Mouse (Mus musculus) lung, adult 2 months (tissue): Measurements from ENCODE around the gene Klc2.

Source experiments
- CTCF ChIP-seq: fragments of 200-500 bp; IDR thresholded peaks from 2 replicates; pipeline ENCODE4 v1.5.1; 2011; ENCODE audit warnings: mild to moderate bottlenecking, low read length, control low read depth; ENCODE audit not compliant: insufficient read depth
- POLR2A ChIP-seq: fragments of 200-500 bp; IDR thresholded peaks from 2 replicates; pipeline ENCODE4 v1.6.1; 2011; ENCODE audit warnings: low read depth, mild to moderate bottlenecking, control low read depth, low read length, borderline replicate concordance; ENCODE audit errors: extremely low read depth

DNA sequence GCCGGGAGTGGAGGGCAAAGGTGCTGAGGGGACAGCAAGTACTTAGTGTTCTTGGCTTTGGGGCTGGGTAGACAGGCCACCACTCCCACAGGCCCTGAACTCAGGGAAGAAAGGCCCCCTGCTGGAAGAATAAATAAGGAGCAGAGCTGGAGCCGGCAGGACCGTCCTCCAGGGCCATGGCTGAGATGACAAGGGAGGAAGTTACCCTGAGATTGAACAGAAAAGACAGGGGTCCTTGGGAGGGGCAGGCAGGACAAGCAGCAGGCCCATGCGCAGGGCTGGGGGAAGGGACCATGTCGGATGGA lies 10.1 kb downstream of the Klc2 start:
- peak; percentile 26; the same call in 1 of the 2 replicates for TF ChIP-seq CTCF
- no peak for TF ChIP-seq POLR2A
